Mouse (Mus musculus): Measurements from ENCODE around the gene Tenm4. TPM values are rescaled to one million over a fixed set of nuclear protein-coding genes. Genes with fewer than 3 reads are reported as not detected.

Tenm4 gene
- total RNA-seq, 2 experiments from 2014 or later: 127 to 178 TPM

GRCm38 (mm10) chr7:96772966-96773365 is 601.9 kb downstream of the Tenm4 start:
- DNase-seq (ENCODE audit: low spot score in 2 of 2): peak in 1 of 2 experiments; percentile 43
- intact Hi-C loops (cut with DNase I): no loop called here

- intact Hi-C loops (cut with DNase I): no loop called here
Measured at GRCm38 (mm10) chr7:96773585-96774225, 602.7 kb downstream of the Tenm4 start.

GRCm38 (mm10) chr7:96775080-96775486 is 604.0 kb downstream of the Tenm4 start:
- intact Hi-C loops (cut with DNase I): loop anchor here (5.0 kb wide), 1 partner anchor 137 kb away; no protein-coding TSS in a partner anchor

More at GRCm38 (mm10) chr7:96773585-96774225, 602.7 kb downstream of the Tenm4 start:
- DNase-seq (ENCODE audit: low spot score in 2 of 2): peak in 1 of 2 experiments; percentile 73

GRCm38 (mm10) chr7:96777938-96778600 is 607.0 kb downstream of the Tenm4 start:
- no peak for DNase-seq (ENCODE audit: low spot score in 2 of 2)

More at GRCm38 (mm10) chr7:96775080-96775486, 604.0 kb downstream of the Tenm4 start:
- no peak for DNase-seq (ENCODE audit: low spot score in 2 of 2)

GRCm38 (mm10) chr7:96778601-96778969 is 607.5 kb downstream of the Tenm4 start:
- intact Hi-C loops (cut with DNase I): loop anchor here (5.0 kb wide), 1 partner anchor 134 kb away; no protein-coding TSS in a partner anchor
- DNase-seq (ENCODE audit: low spot score in 2 of 2): no peak

More at GRCm38 (mm10) chr7:96777938-96778600, 607.0 kb downstream of the Tenm4 start:
- intact Hi-C loops (cut with DNase I): loop anchor here (5.0 kb wide), 1 partner anchor 134 kb away; no protein-coding TSS in a partner anchor

- intact Hi-C loops (cut with DNase I): no loop called here
- DNase-seq (ENCODE audit: low spot score in 2 of 2): no peak
Measured at GRCm38 (mm10) chr7:96780556-96780955, 609.5 kb downstream of the Tenm4 start.

- intact Hi-C loops (cut with DNase I): no loop called here
- no peak for DNase-seq (ENCODE audit: low spot score in 2 of 2)
Measured at GRCm38 (mm10) chr7:96781068-96781467, 610.0 kb downstream of the Tenm4 start.

- intact Hi-C loops (cut with DNase I): no loop called here
- DNase-seq (ENCODE audit: low spot score in 2 of 2): no peak
Measured at GRCm38 (mm10) chr7:96782686-96783085, 611.6 kb downstream of the Tenm4 start.

GRCm38 (mm10) chr7:96785808-96786207 is 614.8 kb downstream of the Tenm4 start:
- intact Hi-C loops (cut with DNase I): no loop called here

GRCm38 (mm10) chr7:96786262-96787044 is 615.4 kb downstream of the Tenm4 start:
- intact Hi-C loops (cut with DNase I): no loop called here
- no peak for DNase-seq (ENCODE audit: low spot score in 2 of 2)

More at GRCm38 (mm10) chr7:96785808-96786207, 614.8 kb downstream of the Tenm4 start:
- no peak for DNase-seq (ENCODE audit: low spot score in 2 of 2)

GRCm38 (mm10) chr7:96788135-96788534 is 617.1 kb downstream of the Tenm4 start:
- DNase-seq (ENCODE audit: low spot score in 2 of 2): no peak
- intact Hi-C loops (cut with DNase I): no loop called here

- intact Hi-C loops (cut with DNase I): loop anchor here (5.0 kb wide), 1 partner anchor 47 kb away; no protein-coding TSS in a partner anchor
- DNase-seq (ENCODE audit: low spot score in 2 of 2): no peak
Measured at GRCm38 (mm10) chr7:96790326-96790725, 619.3 kb downstream of the Tenm4 start.

GRCm38 (mm10) chr7:96792456-96793229 is 621.6 kb downstream of the Tenm4 start:
- intact Hi-C loops (cut with DNase I): loop anchor here (5.0 kb wide), 1 partner anchor 45 kb away; no protein-coding TSS in a partner anchor
- DNase-seq (ENCODE audit: low spot score in 2 of 2): no peak

- intact Hi-C loops (cut with DNase I): no loop called here
- DNase-seq (ENCODE audit: low spot score in 2 of 2): peak; percentile 74 to 81
Measured at GRCm38 (mm10) chr7:96796033-96796741, 625.1 kb downstream of the Tenm4 start.

GRCm38 (mm10) chr7:96796788-96797485 is 625.9 kb downstream of the Tenm4 start:
- intact Hi-C loops (cut with DNase I): no loop called here
- peak; percentile 50 to 56 for DNase-seq (ENCODE audit: low spot score in 2 of 2)

GRCm38 (mm10) chr7:96797716-96798332 is 626.8 kb downstream of the Tenm4 start:
- DNase-seq (ENCODE audit: low spot score in 2 of 2): no peak
- intact Hi-C loops (cut with DNase I): no loop called here

- DNase-seq (ENCODE audit: low spot score in 2 of 2): no peak
- intact Hi-C loops (cut with DNase I): no loop called here
Measured at GRCm38 (mm10) chr7:96799816-96800215, 628.8 kb downstream of the Tenm4 start.

- no peak for DNase-seq (ENCODE audit: low spot score in 2 of 2)
- intact Hi-C loops (cut with DNase I): no loop called here
Measured at GRCm38 (mm10) chr7:96801368-96801767, 630.3 kb downstream of the Tenm4 start.
